Mouse (Mus musculus) embryonic facial prominence, embryonic 13.5 days (tissue): ENCODE results near the gene Steap1. TPM values are rescaled to one million over a fixed set of nuclear protein-coding genes. Genes with fewer than 3 reads are reported as not detected.

Experiments used
- ATAC-seq: fragments of 200-750 bp; cut with Nextera tagmentation; 2 replicates; pipeline ENCODE4 v1.8.0; 2017; ENCODE audit warnings: low read depth; ENCODE audit not compliant: insufficient number of reproducible peaks, insufficient read depth, low FRiP score, low TSS enrichment
- H3K27ac ChIP-seq: fragments of 300-500 bp; sonication (generic); 2 replicates; pipeline ENCODE4 v1.5.1; 2015; ENCODE audit warnings: moderate library complexity, mild to moderate bottlenecking, inconsistent platforms
- H3K27me3 ChIP-seq: fragments of 300-500 bp; sonication (generic); 2 replicates; pipeline ENCODE4 v1.6.1; 2015; ENCODE audit warnings: mild to moderate bottlenecking, inconsistent platforms
- H3K36me3 ChIP-seq: fragments of 300-500 bp; sonication (generic); 2 replicates; pipeline ENCODE4 v1.6.1; 2015; ENCODE audit warnings: mild to moderate bottlenecking, inconsistent platforms
- H3K4me1 ChIP-seq: fragments of 300-500 bp; sonication (generic); 2 replicates; pipeline ENCODE4 v1.6.1; 2015; ENCODE audit warnings: inconsistent platforms
- H3K4me2 ChIP-seq: fragments of 300-500 bp; sonication (generic); 2 replicates; pipeline ENCODE4 v1.6.1; 2015; ENCODE audit warnings: moderate library complexity, mild to moderate bottlenecking, inconsistent platforms
- H3K4me3 ChIP-seq: fragments of 300-500 bp; sonication (generic); 2 replicates; pipeline ENCODE4 v1.5.1; 2015; ENCODE audit warnings: mild to moderate bottlenecking, inconsistent platforms
- H3K9ac ChIP-seq: fragments of 300-500 bp; sonication (generic); 2 replicates; pipeline ENCODE4 v1.6.1; 2015; ENCODE audit warnings: mild to moderate bottlenecking, inconsistent platforms
- H3K9me3 ChIP-seq: fragments of 300-500 bp; sonication (generic); 2 replicates; pipeline ENCODE4 v1.6.1; 2016; ENCODE audit warnings: inconsistent platforms
- WGBS: fragments of 180-500 bp; shearing (Covaris S2); methylation state at CpG from one replicate; pipeline ENCODE4 v1.1.7; 2015; ENCODE audit warnings: mixed read lengths; 5-methylcytosine and 5-hydroxymethylcytosine counted together
- polyA plus RNA-seq: library from polyadenylated mRNA; unstranded; fragments of >200 nt; fragmentation: Nextera tagmentation; extraction: Ambion mirVana; gene quantifications from 2 replicates; pipeline ENCODE4 v1.2.1, GENCODE M21; 2015

The Steap1 gene
- polyA plus RNA-seq, result 3.3 and 4.1 TPM in 2 replicates

GRCm38 (mm10) chr5:5748866-5749682 lies at the start of gene Steap1:
Gene Steap1 (minus strand): TSS chr5:5749326.
- H3K27ac ChIP-seq, result no peak within 1 kb of the TSS
- peak; percentile 93 for ATAC-seq
- peak within 1 kb of the TSS; percentile 66 for H3K4me3 ChIP-seq
- H3K36me3 ChIP-seq, result no peaks in the 10 kb centered on the region
- H3K4me2 ChIP-seq, result peak within 1 kb of the TSS; percentile 93
- under 1% methylated on average over 74 of the region's 75 CpGs for WGBS
- peak within 1 kb of the TSS; percentile 79 for H3K9ac ChIP-seq
- H3K9me3 ChIP-seq, result no peaks in the 10 kb centered on the region
- peaks cover 6% of the 10 kb centered on the region for H3K4me1 ChIP-seq
- peaks cover 29% of the 10 kb centered on the region for H3K27me3 ChIP-seq

DNA sequence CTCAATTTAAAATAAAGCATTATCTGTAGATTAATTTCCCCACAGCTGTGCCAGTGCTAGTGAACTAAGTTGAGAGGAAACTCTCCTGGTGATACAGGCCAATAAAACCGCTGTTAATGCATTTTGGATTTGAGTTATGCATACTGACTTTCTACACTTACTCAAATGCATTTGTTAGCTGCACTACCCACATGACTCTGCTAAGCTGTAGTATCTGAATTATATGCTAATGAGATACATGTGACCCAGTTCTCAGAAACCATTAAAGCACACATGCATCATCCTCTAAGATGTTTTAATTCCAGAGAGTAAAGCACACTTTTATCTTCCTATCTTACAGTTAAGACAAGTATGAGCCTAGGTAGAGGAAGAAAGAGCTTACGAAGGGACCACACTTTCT lies 38.0 kb upstream of the Steap1 start:
- Histone ChIP-seq H3K4me2 (no peak overlapping the region), H3K27ac (no peak overlapping the region), H3K9ac (no peak overlapping the region), H3K9me3 (no peaks in the 10 kb centered on the region), H3K27me3 (no peaks in the 10 kb centered on the region), H3K4me1 (no peaks in the 10 kb centered on the region), H3K4me3 (no peak overlapping the region), H3K36me3 (no peaks in the 10 kb centered on the region)
- WGBS, result 79% methylated on average over 2 of the region's 2 CpGs
- ATAC-seq, result no peak

DNA sequence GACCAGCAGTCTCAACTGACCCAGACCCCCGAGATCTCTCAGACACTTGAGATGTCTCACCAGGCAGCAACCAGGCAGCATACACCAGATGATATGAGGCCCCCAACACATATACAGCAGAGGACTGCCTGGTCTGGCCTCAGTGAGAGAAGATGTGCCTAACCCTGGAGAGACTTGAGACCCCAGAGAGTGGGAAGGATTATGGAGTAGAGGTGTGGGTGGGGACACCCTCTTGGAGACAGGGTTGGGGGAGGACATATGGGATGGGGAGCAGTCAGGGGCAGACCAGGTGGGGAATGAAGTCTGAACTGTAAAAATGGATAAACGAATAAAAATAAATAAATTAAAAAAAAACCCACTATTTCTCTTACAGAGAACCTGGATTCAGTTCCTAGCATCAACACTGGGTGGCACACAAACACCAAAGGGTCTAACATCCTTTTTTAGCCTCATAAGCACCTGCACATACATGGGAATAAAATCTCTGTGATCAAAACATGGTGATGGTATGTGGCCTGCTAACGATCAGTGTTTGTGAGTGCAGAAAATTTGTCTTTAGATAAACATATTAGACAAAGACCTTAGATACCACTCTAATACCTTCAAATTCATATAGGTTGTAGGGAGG lies 7.4 kb upstream of the Steap1 start:
- no peaks in the 10 kb centered on the region for H3K9me3 ChIP-seq
- ATAC-seq, result no peak
- H3K36me3 ChIP-seq, result no peaks in the 10 kb centered on the region
- peaks cover 10% of the 10 kb centered on the region for H3K27me3 ChIP-seq
- 70% methylated on average over 3 of the region's 3 CpGs for WGBS
- H3K4me2 ChIP-seq, result no peak overlapping the region
- H3K9ac ChIP-seq, result no peak overlapping the region
- no peaks in the 10 kb centered on the region for H3K4me1 ChIP-seq
- H3K27ac ChIP-seq, result no peak overlapping the region
- H3K4me3 ChIP-seq, result no peak overlapping the region

GRCm38 (mm10) chr5:5755039-5755438 lies 5.9 kb upstream of the Steap1 start:
- 0 out of 2 replicates have a peak, but pooled peaks cover under 1% of the 10 kb centered on the region for H3K4me1 ChIP-seq
- H3K27me3 ChIP-seq, result peaks cover 21% of the 10 kb centered on the region
- H3K9ac ChIP-seq, result no peak overlapping the region
- ATAC-seq, result no peak
- no peak overlapping the region for H3K4me3 ChIP-seq
- H3K36me3 ChIP-seq, result no peaks in the 10 kb centered on the region
- no peak overlapping the region for H3K4me2 ChIP-seq
- H3K9me3 ChIP-seq, result no peaks in the 10 kb centered on the region
- WGBS, result 1% methylated on average over 9 of the region's 9 CpGs
- no peak overlapping the region for H3K27ac ChIP-seq

GRCm38 (mm10) chr5:5749772-5750222 lies 671 bp upstream of the Steap1 start:
- ATAC-seq, result 0 out of 2 replicates have a peak, but pooled peaks have one; percentile 22
- no peaks in the 10 kb centered on the region for H3K36me3 ChIP-seq
- H3K4me1 ChIP-seq, result peaks cover 6% of the 10 kb centered on the region
- WGBS, result 1% methylated on average over 13 of the region's 13 CpGs
- peak overlapping the region; percentile 66 for H3K4me3 ChIP-seq
- no peak overlapping the region for H3K27ac ChIP-seq
- no peak overlapping the region for H3K9ac ChIP-seq
- H3K4me2 ChIP-seq, result peak overlapping the region; percentile 93
- H3K27me3 ChIP-seq, result peaks cover 29% of the 10 kb centered on the region
- H3K9me3 ChIP-seq, result no peaks in the 10 kb centered on the region

- no peaks in the 10 kb centered on the region for H3K9me3 ChIP-seq
- ATAC-seq, result no peak
- WGBS, result 93% methylated on average over 9 of the region's 9 CpGs
Observed at GRCm38 (mm10) chr5:5734445-5734844, 14.7 kb downstream of the Steap1 start.

DNA sequence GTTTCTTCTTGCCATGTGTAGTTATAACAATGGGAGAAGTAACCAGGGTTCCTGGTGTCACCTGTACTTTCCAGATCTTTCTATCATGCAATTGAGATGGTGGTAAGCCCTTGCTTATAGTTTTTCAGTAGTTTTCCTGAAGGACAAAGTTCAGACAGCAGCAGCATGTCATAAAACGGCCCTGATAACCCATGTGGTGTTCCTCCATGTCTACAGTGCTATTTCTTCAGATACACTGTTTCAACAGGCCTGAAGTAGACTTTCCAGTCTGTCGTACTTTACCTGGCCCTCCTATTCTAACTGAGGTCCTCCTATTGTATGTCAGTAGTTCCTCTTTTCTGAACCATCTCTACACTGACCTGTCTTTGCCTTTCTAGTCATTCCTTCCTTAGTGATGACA lies 16.3 kb downstream of the Steap1 start:
- Histone ChIP-seq H3K4me1 (no peaks in the 10 kb centered on the region), H3K9ac (no peak overlapping the region), H3K4me3 (no peak overlapping the region), H3K9me3 (no peaks in the 10 kb centered on the region), H3K36me3 (no peaks in the 10 kb centered on the region), H3K4me2 (no peak overlapping the region), H3K27me3 (no peaks in the 10 kb centered on the region), H3K27ac (no peak overlapping the region)
- no peak for ATAC-seq
- 75% methylated on average over 2 of the region's 2 CpGs for WGBS

More at GRCm38 (mm10) chr5:5734445-5734844, 14.7 kb downstream of the Steap1 start:
- Histone ChIP-seq H3K4me2 (no peak overlapping the region), H3K4me1 (no peaks in the 10 kb centered on the region), H3K9ac (no peak overlapping the region), H3K27ac (no peak overlapping the region), H3K27me3 (no peaks in the 10 kb centered on the region), H3K36me3 (no peaks in the 10 kb centered on the region), H3K4me3 (no peak overlapping the region)

- H3K27me3 ChIP-seq, result no peaks in the 10 kb centered on the region
- H3K4me3 ChIP-seq, result no peak overlapping the region
- ATAC-seq, result no peak
- no peak overlapping the region for H3K4me2 ChIP-seq
- no peaks in the 10 kb centered on the region for H3K36me3 ChIP-seq
- WGBS, result 83% methylated on average over 3 of the region's 3 CpGs
- H3K27ac ChIP-seq, result no peak overlapping the region
- no peak overlapping the region for H3K9ac ChIP-seq
- H3K4me1 ChIP-seq, result no peaks in the 10 kb centered on the region
- H3K9me3 ChIP-seq, result no peaks in the 10 kb centered on the region
Observed at GRCm38 (mm10) chr5:5732208-5732607, 16.9 kb downstream of the Steap1 start.

DNA sequence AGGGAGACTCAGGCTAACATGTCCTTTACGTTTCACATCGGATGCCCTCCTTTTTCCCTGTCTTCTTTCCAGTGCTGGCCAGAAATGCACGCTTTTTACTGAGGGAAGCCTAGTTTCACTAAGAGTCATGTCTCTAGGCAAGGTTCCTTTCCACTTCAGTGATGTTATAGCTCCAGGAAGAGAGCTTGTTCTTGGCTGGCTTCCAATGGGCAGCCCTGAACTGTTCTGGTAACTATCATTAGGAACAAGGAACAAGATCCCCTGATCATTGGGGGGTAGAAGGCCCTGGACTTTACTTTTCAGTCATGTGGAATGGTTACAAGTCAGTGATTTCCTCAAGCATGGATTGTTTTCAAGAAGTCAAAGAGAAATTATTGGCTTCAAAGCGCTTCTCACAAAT lies 19.2 kb downstream of the Steap1 start:
- ATAC-seq, result no peak
- WGBS, result 89% methylated on average over 4 of the region's 4 CpGs

DNA sequence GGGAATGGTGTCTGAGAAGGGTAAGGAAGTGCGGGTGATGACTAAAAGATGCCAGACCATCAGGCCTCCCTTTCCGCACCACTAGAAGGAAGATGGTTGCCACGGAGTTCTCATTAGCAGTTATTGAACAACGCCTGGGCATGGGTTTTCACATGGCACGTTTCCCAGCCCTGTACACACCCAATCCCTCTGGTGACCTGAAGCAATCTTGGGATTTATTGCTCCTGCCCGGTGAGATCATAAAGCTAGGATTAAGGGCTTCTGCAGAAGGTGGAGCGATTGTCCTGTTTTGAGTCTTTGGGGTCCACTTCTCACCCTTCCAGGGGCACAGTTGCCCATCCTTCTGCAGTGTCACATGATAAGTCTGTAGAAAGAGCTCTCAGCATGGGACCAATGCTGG lies 26.9 kb downstream of the Steap1 start:
- H3K27ac ChIP-seq, result no peak overlapping the region
- no peaks in the 10 kb centered on the region for H3K9me3 ChIP-seq
- ATAC-seq, result no peak
- no peaks in the 10 kb centered on the region for H3K27me3 ChIP-seq
- no peak overlapping the region for H3K9ac ChIP-seq
- H3K36me3 ChIP-seq, result no peaks in the 10 kb centered on the region
- no peaks in the 10 kb centered on the region for H3K4me1 ChIP-seq
- WGBS, result 87% methylated on average over 7 of the region's 7 CpGs
- H3K4me3 ChIP-seq, result no peak overlapping the region
- H3K4me2 ChIP-seq, result no peak overlapping the region

More for the DNA sequence above, 19.2 kb downstream of the Steap1 start:
- H3K27me3 ChIP-seq, result no peaks in the 10 kb centered on the region
- H3K9me3 ChIP-seq, result no peaks in the 10 kb centered on the region
- no peaks in the 10 kb centered on the region for H3K36me3 ChIP-seq
- no peak overlapping the region for H3K4me3 ChIP-seq
- H3K4me2 ChIP-seq, result no peak overlapping the region
- H3K9ac ChIP-seq, result no peak overlapping the region
- H3K27ac ChIP-seq, result no peak overlapping the region
- H3K4me1 ChIP-seq, result no peaks in the 10 kb centered on the region

- H3K36me3 ChIP-seq, result no peaks in the 10 kb centered on the region
- no peak for ATAC-seq
- no peak overlapping the region for H3K4me2 ChIP-seq
- 66% methylated on average over 4 of the region's 4 CpGs for WGBS
- no peaks in the 10 kb centered on the region for H3K4me1 ChIP-seq
- H3K9me3 ChIP-seq, result no peaks in the 10 kb centered on the region
- H3K27me3 ChIP-seq, result no peaks in the 10 kb centered on the region
- no peak overlapping the region for H3K4me3 ChIP-seq
- H3K9ac ChIP-seq, result no peak overlapping the region
- no peak overlapping the region for H3K27ac ChIP-seq
Observed at GRCm38 (mm10) chr5:5711032-5711431, 38.1 kb downstream of the Steap1 start.
